Mouse (Mus musculus) ES-E14 (cell line): Measurements from ENCODE around the gene Zfp266. TPM values are rescaled to one million over a fixed set of nuclear protein-coding genes. Genes with fewer than 3 reads are reported as not detected.

ENCODE experiments used
- DNase-seq: peaks from one replicate; pipeline ENCODE4 v3.0.0-alpha.2; 2013; ENCODE audit warnings: low read depth, low spot score
- H3K27ac ChIP-seq: 2 replicates; pipeline ENCODE4 v1.5.1; 2012; ENCODE audit warnings: low read depth, mild to moderate bottlenecking, low read length, moderate library complexity, mixed read lengths; ENCODE audit not compliant: poor library complexity, insufficient read depth, severe bottlenecking
- H3K36me3 ChIP-seq: 2 replicates; pipeline ENCODE4 v1.6.1; 2012; ENCODE audit warnings: mild to moderate bottlenecking, low read length, moderate library complexity, mixed read lengths; ENCODE audit not compliant: control insufficient read depth, poor library complexity, insufficient read depth, severe bottlenecking
- H3K4me1 ChIP-seq, 2 experiments: fragments of 150-350 bp in 1 of 2; sonication (generic) in 1 of 2; 2 replicates each; pipeline ENCODE4 v1.6.1; 2012; ENCODE audit warnings: low read length in 2 of 2, mild to moderate bottlenecking in 1 of 2, mixed read lengths in 1 of 2; ENCODE audit not compliant: control insufficient read depth in 2 of 2, insufficient read depth in 2 of 2, poor library complexity in 1 of 2
- H3K4me3 ChIP-seq, 2 experiments: fragments of 150-350 bp in 1 of 2; sonication (generic) in 1 of 2; 2 replicates each; pipeline ENCODE4 v1.5.1; 2012; ENCODE audit warnings: low read length in 2 of 2, low read depth in 1 of 2, mild to moderate bottlenecking in 1 of 2, mixed read lengths in 1 of 2; ENCODE audit not compliant: insufficient read depth in 1 of 2, poor library complexity in 1 of 2, severe bottlenecking in 1 of 2
- H3K9ac ChIP-seq: 2 replicates; pipeline ENCODE4 v1.6.1; 2012; ENCODE audit warnings: low read depth, mild to moderate bottlenecking, low read length, mixed read lengths; ENCODE audit not compliant: poor library complexity, insufficient read depth, severe bottlenecking
- H3K9me3 ChIP-seq: fragments of 150-350 bp; sonication (generic); 2 replicates; pipeline ENCODE4 v1.6.1; 2012; ENCODE audit warnings: low read depth, mild to moderate bottlenecking, low read length; ENCODE audit not compliant: control insufficient read depth, insufficient read depth
- CHD2 ChIP-seq: IDR thresholded peaks from 2 replicates; pipeline ENCODE4 v1.6.1; 2014; ENCODE audit warnings: mild to moderate bottlenecking, low read depth, low read length, inconsistent platforms
- HCFC1 ChIP-seq: IDR thresholded peaks from 2 replicates; pipeline ENCODE4 v1.6.1; 2012; ENCODE audit warnings: low read length, inconsistent platforms, borderline replicate concordance; ENCODE audit not compliant: insufficient read depth
- MAFK ChIP-seq: IDR thresholded peaks from 2 replicates; pipeline ENCODE4 v1.6.1; 2014; ENCODE audit warnings: mild to moderate bottlenecking, low read depth, low read length, inconsistent platforms; ENCODE audit not compliant: insufficient read depth
- ZC3H11A ChIP-seq: IDR thresholded peaks from 2 replicates; pipeline ENCODE4 v1.6.1; 2012; ENCODE audit warnings: low read depth, mild to moderate bottlenecking, inconsistent platforms, low read length, borderline replicate concordance
- ZNF384 ChIP-seq: IDR thresholded peaks from 2 replicates; pipeline ENCODE4 v1.6.1; 2012; ENCODE audit warnings: low read depth, low read length, inconsistent platforms
- in situ Hi-C, 2 experiments: fragments of 600-800 bp; cut with MboI; formaldehyde crosslinking; loops; one replicate each; pipeline ENCODE4 v1.15.1; 2025; ENCODE audit warnings: low sequenced_read_pairs in 2 of 2, inconsistent platforms in 1 of 2; ENCODE audit not compliant: unreplicated experiment in 2 of 2
- total RNA-seq: library from RNA; depleted of rRNA; stranded (reverse); fragments of 300-350 nt; gene quantifications from 2 replicates; pipeline ENCODE4 v1.2.3, GENCODE M21; 2012

The Zfp266 gene
- total RNA-seq, 1 experiment = 48.0 TPM

DNA sequence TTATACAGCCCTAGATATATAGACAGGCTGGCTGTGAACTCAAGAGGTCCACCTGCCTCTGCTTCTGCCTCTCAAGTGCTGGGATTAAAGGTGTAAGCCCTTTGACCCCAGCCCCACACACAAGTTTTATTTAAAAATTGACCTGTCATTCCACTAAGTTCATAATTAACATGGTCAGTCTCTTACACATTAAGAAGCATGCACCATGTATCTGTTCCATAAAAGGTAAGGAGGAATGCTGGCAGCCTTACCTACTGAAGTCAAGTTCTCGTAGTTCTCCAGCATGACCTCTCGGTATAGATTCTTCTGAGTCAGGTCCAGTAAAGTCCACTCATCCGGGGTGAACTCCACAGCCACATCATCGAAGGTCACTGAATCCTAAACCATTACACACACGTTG is 16.4 kb downstream of the Zfp266 start:
- Histone ChIP-seq H3K4me1 (peaks cover 4 to 13% of the 10 kb centered on the region in 2 experiments), H3K9me3 (no peaks in the 10 kb centered on the region), H3K27ac (no peak overlapping the region), H3K36me3 (peaks cover 25% of the 10 kb centered on the region), H3K9ac (no peak overlapping the region), H3K4me3 (no peak overlapping the region)
- TF ChIP-seq ZNF384 (no peak), CHD2 (no peak), MAFK (no peak), ZC3H11A (no peak), HCFC1 (no peak)
- in situ Hi-C loops = no loop called here
- DNase-seq = no peak

GRCm38 (mm10) chr9:20493281-20493680 is 27.9 kb downstream of the Zfp266 start:
- H3K4me3 ChIP-seq = peak overlapping the region; percentile 90 to 99
- DNase-seq = peak; percentile 7

GRCm38 (mm10) chr9:20492527-20493233 is 28.5 kb downstream of the Zfp266 start, which contains the start of gene Zfp426:
Gene Zfp426, minus strand, starts transcription at chr9:20492746.
- peak; percentile 69 for DNase-seq
- in situ Hi-C loops = no loop called here
- TF ChIP-seq CHD2 (no peak), HCFC1 (peak; percentile 55; the same call in 1 of the 2 replicates), ZNF384 (no peak), ZC3H11A (no peak), MAFK (no peak)

More at GRCm38 (mm10) chr9:20493281-20493680, 27.9 kb downstream of the Zfp266 start:
- H3K27ac ChIP-seq = no peak overlapping the region
- peak overlapping the region; percentile 90 for H3K9ac ChIP-seq
- H3K36me3 ChIP-seq = peaks cover 7% of the 10 kb centered on the region; the same call in 1 of the 2 replicates
- H3K9me3 ChIP-seq = no peaks in the 10 kb centered on the region
- H3K4me1 ChIP-seq = no peaks in the 10 kb centered on the region
- TF ChIP-seq HCFC1 (no peak), CHD2 (no peak), MAFK (no peak), ZNF384 (no peak), ZC3H11A (no peak)
- in situ Hi-C loops = no loop called here

GRCm38 (mm10) chr9:20491858-20492526 is 29.2 kb downstream of the Zfp266 start:
- Histone ChIP-seq H3K9me3 (no peaks in the 10 kb centered on the region), H3K4me1 (no peaks in the 10 kb centered on the region), H3K27ac (peak overlapping the region; percentile 16; the same call in 1 of the 2 replicates), H3K9ac (peak overlapping the region; percentile 90), H3K4me3 (peak overlapping the region; percentile 90 to 99), H3K36me3 (peaks cover 2% of the 10 kb centered on the region; the same call in 1 of the 2 replicates)
- DNase-seq = no peak
- in situ Hi-C loops = no loop called here
- TF ChIP-seq MAFK (no peak), ZC3H11A (no peak), ZNF384 (no peak), HCFC1 (no peak), CHD2 (no peak)

More at GRCm38 (mm10) chr9:20492527-20493233, 28.5 kb downstream of the Zfp266 start, which contains the start of gene Zfp426:
- peak within 1 kb of the TSS; percentile 16; the same call in 1 of the 2 replicates for H3K27ac ChIP-seq
- no peaks in the 10 kb centered on the region for H3K4me1 ChIP-seq
- H3K9ac ChIP-seq = peak within 1 kb of the TSS; percentile 90
- no peaks in the 10 kb centered on the region for H3K9me3 ChIP-seq
- peaks cover 3% of the 10 kb centered on the region; the same call in 1 of the 2 replicates for H3K36me3 ChIP-seq
- peak within 1 kb of the TSS; percentile 90 to 99 for H3K4me3 ChIP-seq
